Mouse (Mus musculus): ENCODE results near the gene Gm49366. TPM values are rescaled to one million over a fixed set of nuclear protein-coding genes. Genes with fewer than 3 reads are reported as not detected.
A peak's percentile ranks its signal among the peaks of the same experiment; 100 is the strongest.
"Not testable (repeated sequence)": the region's sequence is repeated elsewhere in the genome, so short reads cannot be mapped to it uniquely, and the experiment has no call there.

The Gm49366 gene
- total and polyA plus RNA-seq, 3 experiments, result not detected

DNA sequence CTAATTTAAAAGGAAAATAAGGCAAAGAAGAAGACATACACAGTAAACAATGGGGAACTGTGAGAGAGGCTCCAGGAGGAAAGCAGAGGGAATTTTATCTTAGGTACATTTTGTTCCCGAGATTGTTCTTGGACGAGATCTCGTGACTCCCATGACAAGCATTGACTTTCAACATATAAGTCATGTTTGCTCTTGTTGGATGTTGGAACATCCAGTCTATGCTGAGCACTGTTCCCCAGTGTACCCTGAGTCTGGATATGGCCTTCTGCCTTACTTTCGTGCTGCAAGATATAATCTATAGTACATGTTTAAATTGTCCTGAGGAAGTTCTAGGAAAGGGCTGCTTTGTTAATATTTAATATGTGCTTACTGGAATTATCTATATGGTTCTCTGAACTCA lies 45.8 kb downstream of the Gm49366 start:
- DNase-seq, result no peak

DNA sequence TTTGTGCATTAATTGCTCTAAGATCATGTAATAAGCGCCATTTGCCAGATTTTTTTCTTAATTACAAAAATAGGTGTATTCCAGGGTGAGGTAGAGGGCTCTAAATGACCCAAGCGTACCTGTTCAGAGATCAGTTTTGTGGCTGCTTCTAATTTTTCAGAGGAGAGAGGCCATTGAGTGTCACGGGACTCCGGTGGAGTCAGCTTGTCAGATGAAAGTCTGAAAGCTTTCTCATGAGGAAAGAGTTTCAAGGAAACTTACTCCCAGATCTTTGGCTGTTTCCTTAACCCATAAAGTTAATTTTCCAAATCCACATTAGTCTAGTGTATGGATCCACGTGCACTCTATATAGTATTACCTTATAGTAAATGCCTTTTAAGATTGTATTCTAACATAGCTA lies 55.9 kb downstream of the Gm49366 start:
- not testable (repeated sequence) for DNase-seq

DNA sequence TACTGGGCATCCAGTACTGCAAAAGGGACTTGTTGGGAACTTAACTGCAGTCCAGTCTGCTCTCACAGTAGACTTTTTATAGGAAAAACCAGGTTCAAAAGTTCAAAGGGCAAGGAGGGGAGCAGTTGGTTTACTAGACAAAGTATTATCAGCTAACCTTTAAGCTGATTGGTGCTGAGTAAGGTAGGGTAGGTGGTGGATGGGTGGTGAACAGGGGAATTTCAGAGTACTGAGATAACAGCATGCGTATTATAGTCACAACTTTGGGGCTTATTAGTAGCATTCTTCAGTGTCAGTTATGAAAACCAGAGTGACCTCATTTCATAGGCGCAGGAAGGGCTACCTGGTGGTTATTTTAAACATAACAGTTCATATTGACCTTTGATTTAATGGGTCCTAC lies 60.9 kb downstream of the Gm49366 start:
- DNase-seq, result no peak

DNA sequence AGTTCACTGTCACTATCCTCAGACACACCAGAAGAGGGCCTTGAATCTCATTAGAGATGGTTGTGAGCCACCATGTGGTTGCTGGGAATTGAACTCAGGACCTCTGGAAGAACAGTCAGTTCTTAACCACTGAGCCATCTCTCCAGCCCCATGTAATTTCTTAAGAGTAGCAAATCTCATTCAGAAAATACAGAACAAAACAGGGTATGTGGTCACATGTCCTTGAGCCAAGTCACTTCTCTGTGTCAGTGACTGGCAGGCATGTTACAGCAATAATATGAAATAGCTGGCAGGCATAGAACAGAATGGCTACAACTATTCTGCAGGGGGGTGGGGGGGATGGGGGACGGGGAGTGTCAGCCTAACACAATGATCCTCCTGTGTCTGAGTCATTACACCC lies 61.3 kb downstream of the Gm49366 start:
- DNase-seq, result peak; percentile 38

DNA sequence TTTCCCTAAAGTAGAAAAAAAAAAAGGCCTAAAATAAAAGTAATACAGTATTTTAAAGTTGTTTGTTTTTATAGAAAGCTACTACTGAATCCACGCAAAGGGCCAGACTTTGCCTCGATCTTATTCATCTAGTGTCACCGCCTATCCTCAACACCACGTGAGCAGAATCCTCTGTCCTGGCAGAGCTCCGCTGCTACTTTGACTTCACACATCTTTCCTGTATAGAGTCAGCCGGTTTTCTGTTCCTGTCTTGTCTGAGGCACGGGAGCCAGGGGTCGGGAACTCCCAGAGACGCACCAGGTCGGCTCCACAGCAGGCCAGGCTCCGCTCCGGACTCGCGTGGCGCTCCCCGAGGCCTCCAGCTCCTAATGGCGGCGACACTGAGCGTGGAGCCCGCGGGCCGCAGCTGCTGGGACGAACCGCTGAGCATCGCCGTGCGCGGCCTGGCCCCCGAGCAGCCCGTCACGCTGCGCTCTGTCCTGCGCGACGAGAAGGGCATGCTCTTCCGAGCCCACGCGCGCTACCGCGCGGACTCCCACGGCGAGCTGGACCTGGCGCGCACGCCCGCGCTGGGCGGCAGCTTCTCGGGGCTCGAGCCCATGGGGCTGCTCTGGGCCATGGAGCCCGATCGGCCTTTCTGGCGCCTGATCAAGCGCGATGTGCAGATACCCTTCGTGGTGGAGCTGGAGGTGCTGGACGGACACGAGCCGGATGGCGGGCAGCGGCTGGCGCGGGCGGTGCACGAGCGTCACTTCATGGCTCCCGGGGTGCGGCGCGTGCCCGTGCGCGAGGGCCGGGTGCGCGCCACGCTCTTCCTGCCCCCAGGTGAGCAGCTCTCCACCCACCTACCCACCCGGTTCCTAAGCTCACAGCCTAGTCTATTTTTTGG lies 62.1 kb downstream of the Gm49366 start, which contains the start of gene Acot6:
Acot6 (plus strand) TSS at position 51 of the 889 bp plus-strand sequence.
- peak; percentile 70 for DNase-seq

DNA sequence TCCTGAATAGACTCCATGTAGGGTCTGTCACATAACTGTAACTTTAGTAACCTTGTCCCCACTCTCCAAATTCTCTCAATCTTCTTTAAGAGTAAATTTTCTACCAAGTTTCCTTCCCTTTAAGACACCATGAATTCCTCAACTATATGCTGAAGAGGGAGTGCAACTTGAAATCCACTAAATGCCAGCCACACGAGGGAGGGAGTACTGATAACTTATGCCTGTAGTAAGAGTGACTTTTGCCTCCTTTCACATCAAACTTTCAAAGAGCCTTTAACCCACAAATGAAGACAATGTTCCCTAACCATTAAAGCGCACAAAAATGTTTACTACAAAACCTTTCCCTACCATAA lies 62.7 kb downstream of the Gm49366 start:
- no peak for DNase-seq

DNA sequence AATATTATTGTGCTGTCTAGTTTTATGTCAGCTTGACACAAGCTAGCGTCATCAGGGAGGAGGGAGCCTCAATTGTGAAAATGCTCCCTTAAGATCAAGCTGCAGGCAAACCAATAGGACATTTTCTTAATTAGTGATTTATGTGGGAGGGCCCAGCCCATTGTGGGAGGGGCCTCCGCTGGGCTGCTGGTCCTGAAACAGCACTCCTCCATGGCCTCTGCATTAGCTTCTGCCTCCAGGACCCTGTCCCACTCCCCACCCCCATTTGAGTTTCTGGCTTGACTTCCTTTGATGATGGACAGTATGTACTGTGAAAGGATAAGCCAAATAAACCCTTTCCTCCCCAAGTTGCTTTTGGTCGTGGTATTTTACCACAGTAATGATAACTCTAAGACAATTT lies 68.3 kb downstream of the Gm49366 start:
- no peak for DNase-seq

DNA sequence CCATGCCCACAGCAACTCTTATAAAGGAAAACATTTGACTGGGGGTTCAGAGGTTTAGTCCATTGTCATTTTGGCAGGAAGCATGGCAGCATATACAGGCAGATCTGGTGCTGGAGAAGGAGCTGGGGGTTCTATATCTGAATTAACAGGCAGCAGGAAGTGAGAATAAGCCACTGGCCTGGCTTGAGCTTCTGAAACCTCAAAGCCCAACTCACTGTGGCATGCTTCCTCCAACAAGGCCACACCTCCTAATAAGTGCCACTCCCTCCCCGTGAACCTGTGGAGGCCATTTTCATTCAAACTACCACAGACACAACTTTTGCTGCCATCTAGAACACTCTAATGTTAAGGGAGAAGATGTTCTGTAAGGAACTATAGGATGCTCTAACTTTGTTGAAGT lies 69.0 kb downstream of the Gm49366 start:
- no peak for DNase-seq

Other genes starting within 250 kb of the Gm49366 start
- 10 to 100 TPM; 49.9 to 53.8 TPM for gene Numb, start 117.0 kb upstream of the Gm49366 start, total RNA-seq (2021)
- 68.9 and 69.9 TPM in 2 replicates for gene Numb, start 117.0 kb upstream of the Gm49366 start, polyA plus RNA-seq (2012; rRNA removed)
- 10 to 100 TPM; 11.9 to 12.4 TPM for gene Riox1, start 88.3 kb upstream of the Gm49366 start, total RNA-seq (2021)
- 27.4 and 34.8 TPM in 2 replicates for gene Riox1, start 88.3 kb upstream of the Gm49366 start, polyA plus RNA-seq (2012; rRNA removed)
- gene Heatr4, start 54.1 kb upstream of the Gm49366 start, total RNA-seq (2021), result not detected
- gene Heatr4, start 54.1 kb upstream of the Gm49366 start, polyA plus RNA-seq (2012; rRNA removed), result not detected in 2 replicates
- gene Acot2, start 51.1 kb upstream of the Gm49366 start, total RNA-seq (2021), result 10 to 100 TPM; 19.5 to 26.1 TPM
- gene Acot2, start 51.1 kb upstream of the Gm49366 start, polyA plus RNA-seq (2012; rRNA removed), result 20.9 and 31.7 TPM in 2 replicates
- gene Acot1, start 29.4 kb upstream of the Gm49366 start, total RNA-seq (2021), result 10 to 100 TPM; 11.8 TPM
- gene Acot1, start 29.4 kb upstream of the Gm49366 start, polyA plus RNA-seq (2012; rRNA removed), result 2.9 and 4.1 TPM in 2 replicates
- gene Acot4, start 556 bp upstream of the Gm49366 start, total RNA-seq (2021), result 1 to 10 TPM; 2.3 to 3.1 TPM
- gene Acot4, start 556 bp upstream of the Gm49366 start, polyA plus RNA-seq (2012; rRNA removed), result 5.0 and 5.6 TPM in 2 replicates
- gene Acot3, start 13.2 kb downstream of the Gm49366 start, total RNA-seq (2021), result under 1 TPM; 0.14 to 0.46 TPM
- gene Acot3, start 13.2 kb downstream of the Gm49366 start, polyA plus RNA-seq (2012; rRNA removed), result 0.47 and 1.0 TPM in 2 replicates
- under 1 TPM; 0.23 to 0.35 TPM for gene Acot5, start 30.4 kb downstream of the Gm49366 start, total RNA-seq (2021)
- 0.19 and 0.52 TPM in 2 replicates for gene Acot5, start 30.4 kb downstream of the Gm49366 start, polyA plus RNA-seq (2012; rRNA removed)
- 1 to 10 TPM; 3.9 to 6.0 TPM for gene Acot6, start 61.7 kb downstream of the Gm49366 start, total RNA-seq (2021)
- gene Acot6, start 61.7 kb downstream of the Gm49366 start, polyA plus RNA-seq (2012; rRNA removed), result 4.6 and 5.6 TPM in 2 replicates
- gene Dnal1, start 75.4 kb downstream of the Gm49366 start, total RNA-seq (2021), result 10 to 100 TPM; 15.7 to 18.6 TPM
- 2.6 and 3.3 TPM in 2 replicates for gene Dnal1, start 75.4 kb downstream of the Gm49366 start, polyA plus RNA-seq (2012; rRNA removed)
- under 1 TPM; 0.28 to 0.43 TPM for gene Pnma1, start 109.6 kb downstream of the Gm49366 start, total RNA-seq (2021)
- 0.15 TPM in 1 of 2 replicates, not detected in the other for gene Pnma1, start 109.6 kb downstream of the Gm49366 start, polyA plus RNA-seq (2012; rRNA removed)
- gene Elmsan1, start 179.9 kb downstream of the Gm49366 start, total RNA-seq (2021), result 10 to 100 TPM; 17.0 to 22.7 TPM
- gene Elmsan1, start 179.9 kb downstream of the Gm49366 start, polyA plus RNA-seq (2012; rRNA removed), result 14.4 and 20.4 TPM in 2 replicates
- gene Ptgr2, start 246.3 kb downstream of the Gm49366 start, total RNA-seq (2021), result 10 to 100 TPM; 75.1 to 99.4 TPM
- gene Ptgr2, start 246.3 kb downstream of the Gm49366 start, polyA plus RNA-seq (2012; rRNA removed), result 4.2 and 7.6 TPM in 2 replicates

Data from adrenal gland, adult 2 months (tissue).